Mouse (Mus musculus) kidney, embryonic 15.5 days (tissue): Measurements from ENCODE around the gene Slc39a11. TPM values are rescaled to one million over a fixed set of nuclear protein-coding genes. Genes with fewer than 3 reads are reported as not detected.

Source experiments
- ATAC-seq: fragments of 200-750 bp; cut with Nextera tagmentation; replicated peaks from 2 replicates; pipeline ENCODE4 v1.8.0; 2017; ENCODE audit warnings: moderate TSS enrichment; ENCODE audit not compliant: low FRiP score
- H3K27ac ChIP-seq: fragments of 300-500 bp; sonication (generic); 2 replicates; pipeline ENCODE4 v1.5.1; 2015; ENCODE audit warnings: mild to moderate bottlenecking, inconsistent platforms
- H3K27me3 ChIP-seq: fragments of 300-500 bp; sonication (generic); 2 replicates; pipeline ENCODE4 v1.6.1; 2015; ENCODE audit warnings: inconsistent platforms
- H3K36me3 ChIP-seq: fragments of 300-500 bp; sonication (generic); 2 replicates; pipeline ENCODE4 v1.6.1; 2015; ENCODE audit warnings: inconsistent platforms
- H3K4me1 ChIP-seq: fragments of 300-500 bp; sonication (generic); 2 replicates; pipeline ENCODE4 v1.6.1; 2015; ENCODE audit warnings: inconsistent platforms
- H3K4me2 ChIP-seq: fragments of 300-500 bp; sonication (generic); 2 replicates; pipeline ENCODE4 v1.6.1; 2015; ENCODE audit warnings: moderate library complexity, mild to moderate bottlenecking, inconsistent platforms
- H3K4me3 ChIP-seq: fragments of 300-500 bp; sonication (generic); replicated peaks from 2 replicates; pipeline ENCODE4 v1.5.1; 2015; ENCODE audit warnings: mild to moderate bottlenecking, inconsistent platforms
- H3K9ac ChIP-seq: fragments of 300-500 bp; sonication (generic); 2 replicates; pipeline ENCODE4 v1.6.1; 2015; ENCODE audit warnings: mild to moderate bottlenecking, inconsistent platforms
- H3K9me3 ChIP-seq: fragments of 300-500 bp; sonication (generic); replicated peaks from 2 replicates; pipeline ENCODE4 v1.6.1; 2016; ENCODE audit warnings: inconsistent platforms
- WGBS: fragments of 180-500 bp; shearing (Covaris S2); methylation state at CpG from one replicate; pipeline ENCODE4 v1.1.7; 2015; ENCODE audit warnings: mixed read lengths; 5-methylcytosine and 5-hydroxymethylcytosine counted together
- polyA plus RNA-seq: library from polyadenylated mRNA; unstranded; fragments of >200 nt; fragmentation: Nextera tagmentation; extraction: Ambion mirVana; gene quantifications from 2 replicates; pipeline ENCODE4 v1.2.1, GENCODE M21; 2015

Gene Slc39a11
- polyA plus RNA-seq, 1 experiment from 2014 or later, result 22.2 TPM

DNA sequence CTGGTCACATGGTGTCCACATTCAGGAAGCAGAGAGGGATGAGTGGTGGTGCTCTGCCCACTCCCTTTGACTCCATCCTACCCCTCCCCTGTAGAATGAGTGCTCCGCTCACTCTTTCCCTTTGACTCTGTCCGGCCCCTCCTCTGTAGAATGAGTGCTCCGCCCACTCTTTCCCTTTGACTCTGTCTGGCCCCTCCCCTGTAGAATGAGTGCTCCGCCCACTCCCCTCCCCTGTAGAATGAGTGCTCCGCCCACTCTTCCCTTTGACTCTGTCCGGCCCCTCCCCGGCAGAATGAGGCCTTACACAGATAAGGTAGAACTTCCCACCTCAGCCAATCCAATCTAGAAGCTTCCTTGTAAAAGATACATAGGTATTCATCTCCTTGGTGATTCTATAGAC is 137.7 kb downstream of the Slc39a11 start:
- Histone ChIP-seq H3K9me3 (no peaks in the 10 kb centered on the region), H3K27ac (no peak overlapping the region), H3K4me2 (no peak overlapping the region), H3K9ac (no peak overlapping the region), H3K36me3 (no peaks in the 10 kb centered on the region), H3K4me1 (peaks cover 9% of the 10 kb centered on the region), H3K4me3 (no peak overlapping the region), H3K27me3 (no peaks in the 10 kb centered on the region)
- WGBS, result 83% methylated on average over 7 of the region's 7 CpGs
- ATAC-seq, result 0 out of 2 replicates have a peak, but pooled peaks have one; percentile 31

- WGBS, result 77% methylated on average over 11 of the region's 11 CpGs
- H3K4me2 ChIP-seq, result no peak overlapping the region
- H3K4me1 ChIP-seq, result peaks cover 7% of the 10 kb centered on the region
- H3K9ac ChIP-seq, result no peak overlapping the region
- H3K36me3 ChIP-seq, result no peaks in the 10 kb centered on the region
- no peaks in the 10 kb centered on the region for H3K9me3 ChIP-seq
- no peak overlapping the region for H3K4me3 ChIP-seq
- peak; percentile 45; the same call in 1 of the 2 replicates for ATAC-seq
- H3K27ac ChIP-seq, result no peak overlapping the region
- H3K27me3 ChIP-seq, result no peaks in the 10 kb centered on the region
These were observed 138.8 kb downstream of the Slc39a11 start for GRCm38 (mm10) chr11:113510969-113511625.

DNA sequence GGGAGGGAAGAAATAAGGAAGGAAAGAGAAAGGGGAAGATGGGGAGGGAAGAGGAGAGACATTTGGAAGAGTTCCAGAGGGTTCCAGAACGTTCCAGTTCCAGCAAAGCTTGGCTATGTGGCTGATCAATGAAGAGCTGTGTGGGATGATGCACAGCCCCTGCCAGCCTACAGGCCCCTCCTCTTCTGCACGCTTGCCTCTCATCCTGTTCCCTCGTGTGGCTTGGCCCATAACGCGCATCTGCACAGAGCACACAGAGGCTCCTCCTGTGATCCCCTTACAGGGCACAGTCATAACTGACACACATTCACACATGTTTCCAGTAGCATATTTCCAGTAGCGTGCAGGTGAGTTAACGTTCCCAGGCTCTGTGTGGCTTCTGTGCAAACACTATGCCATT is 139.6 kb downstream of the Slc39a11 start:
- H3K9ac ChIP-seq, result no peak overlapping the region
- 70% methylated on average over 7 of the region's 7 CpGs for WGBS
- no peaks in the 10 kb centered on the region for H3K36me3 ChIP-seq
- H3K27ac ChIP-seq, result no peak overlapping the region
- ATAC-seq, result no peak
- no peaks in the 10 kb centered on the region for H3K27me3 ChIP-seq
- no peak overlapping the region for H3K4me2 ChIP-seq
- H3K4me1 ChIP-seq, result peaks cover 5% of the 10 kb centered on the region
- no peaks in the 10 kb centered on the region for H3K9me3 ChIP-seq
- no peak overlapping the region for H3K4me3 ChIP-seq

GRCm38 (mm10) chr11:113507716-113508480 is 142.0 kb downstream of the Slc39a11 start:
- Histone ChIP-seq H3K36me3 (no peaks in the 10 kb centered on the region), H3K9me3 (no peaks in the 10 kb centered on the region), H3K9ac (no peak overlapping the region), H3K4me3 (no peak overlapping the region), H3K27me3 (no peaks in the 10 kb centered on the region), H3K4me2 (no peak overlapping the region), H3K27ac (no peak overlapping the region), H3K4me1 (peaks cover 5% of the 10 kb centered on the region; the same call in 1 of the 2 replicates)
- WGBS, result 77% methylated on average over 11 of the region's 11 CpGs
- no peak for ATAC-seq

DNA sequence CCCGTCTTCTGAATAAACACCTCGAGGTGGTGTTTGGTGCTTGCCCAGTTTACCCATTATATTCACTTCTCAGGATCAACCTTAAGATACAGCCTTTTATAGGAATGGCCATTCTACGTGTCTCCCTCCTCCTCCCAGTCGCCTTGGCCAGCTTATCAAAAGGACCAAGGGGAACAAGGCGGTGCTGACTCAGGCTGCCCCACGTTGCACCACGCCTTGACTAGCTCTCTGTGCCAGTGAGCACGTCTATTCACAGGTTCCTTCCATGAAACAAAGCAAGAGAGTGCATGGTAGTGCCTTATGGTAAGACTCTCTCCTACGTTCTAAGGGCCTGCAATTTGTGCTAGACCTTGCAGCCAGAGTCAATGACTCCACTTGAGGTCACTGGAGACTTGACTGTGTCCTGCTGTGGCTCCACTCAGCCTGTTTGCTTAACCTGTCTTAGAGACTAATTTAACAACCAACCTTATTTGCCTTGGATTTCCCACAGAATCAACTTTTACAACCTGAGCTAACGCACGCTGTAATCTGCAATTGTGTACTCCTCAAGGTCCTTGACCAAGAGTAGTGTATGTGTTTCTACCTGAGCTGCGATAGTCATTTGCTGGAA is 144.2 kb downstream of the Slc39a11 start:
- ATAC-seq, result no peak
- no peak overlapping the region for H3K9ac ChIP-seq
- no peak overlapping the region for H3K4me3 ChIP-seq
- 91% methylated on average over 12 of the region's 12 CpGs for WGBS
- peaks cover 1% of the 10 kb centered on the region; the same call in 1 of the 2 replicates for H3K27me3 ChIP-seq
- no peaks in the 10 kb centered on the region for H3K9me3 ChIP-seq
- H3K4me1 ChIP-seq, result peaks cover 19% of the 10 kb centered on the region
- no peaks in the 10 kb centered on the region for H3K36me3 ChIP-seq
- H3K27ac ChIP-seq, result no peak overlapping the region
- no peak overlapping the region for H3K4me2 ChIP-seq

GRCm38 (mm10) chr11:113504459-113505062 is 145.3 kb downstream of the Slc39a11 start:
- Histone ChIP-seq H3K9me3 (no peaks in the 10 kb centered on the region), H3K4me2 (no peak overlapping the region), H3K4me1 (peaks cover 22% of the 10 kb centered on the region), H3K27me3 (peaks cover 3% of the 10 kb centered on the region; the same call in 1 of the 2 replicates), H3K9ac (no peak overlapping the region), H3K36me3 (no peaks in the 10 kb centered on the region), H3K4me3 (no peak overlapping the region), H3K27ac (no peak overlapping the region)
- no peak for ATAC-seq
- 58% methylated on average over 11 of the region's 11 CpGs for WGBS

DNA sequence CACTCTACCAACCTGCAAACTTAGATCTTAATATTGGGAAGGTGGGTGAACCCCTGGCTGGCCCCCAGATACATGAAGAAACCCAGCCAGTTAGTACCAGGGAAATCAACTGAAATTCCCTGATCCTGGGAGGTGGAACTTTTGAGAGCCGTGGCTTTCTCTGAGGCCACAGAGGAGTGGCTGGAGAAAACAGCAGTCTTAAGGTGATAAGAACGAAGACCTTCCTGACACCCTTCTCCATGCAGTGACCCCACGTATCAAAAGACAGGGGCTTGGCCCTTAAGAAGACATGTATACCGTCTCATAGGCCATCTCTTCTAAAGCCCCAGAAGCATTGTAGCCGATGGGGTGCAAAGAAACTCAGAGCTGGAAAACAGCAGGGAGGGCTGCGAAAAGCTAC is 146.9 kb downstream of the Slc39a11 start:
- peaks cover 3% of the 10 kb centered on the region; the same call in 1 of the 2 replicates for H3K27me3 ChIP-seq
- H3K9me3 ChIP-seq, result no peaks in the 10 kb centered on the region
- no peak overlapping the region for H3K9ac ChIP-seq
- H3K27ac ChIP-seq, result no peak overlapping the region
- H3K4me3 ChIP-seq, result no peak overlapping the region
- H3K36me3 ChIP-seq, result no peaks in the 10 kb centered on the region
- 83% methylated on average over 6 of the region's 6 CpGs for WGBS
- H3K4me2 ChIP-seq, result no peak overlapping the region
- ATAC-seq, result no peak
- peaks cover 22% of the 10 kb centered on the region for H3K4me1 ChIP-seq

GRCm38 (mm10) chr11:113500631-113501305 is 149.1 kb downstream of the Slc39a11 start:
- 78% methylated on average over 20 of the region's 20 CpGs for WGBS
- no peak overlapping the region for H3K4me3 ChIP-seq

GRCm38 (mm10) chr11:113498889-113499288 is 151.0 kb downstream of the Slc39a11 start:
- peaks cover 19% of the 10 kb centered on the region for H3K4me1 ChIP-seq
- 64% methylated on average over 9 of the region's 9 CpGs for WGBS

More at GRCm38 (mm10) chr11:113500631-113501305, 149.1 kb downstream of the Slc39a11 start:
- H3K4me1 ChIP-seq, result peaks cover 22% of the 10 kb centered on the region
- H3K27ac ChIP-seq, result no peak overlapping the region
- H3K9ac ChIP-seq, result no peak overlapping the region
- ATAC-seq, result no peak
- no peak overlapping the region for H3K4me2 ChIP-seq
- no peaks in the 10 kb centered on the region for H3K36me3 ChIP-seq
- H3K27me3 ChIP-seq, result peaks cover 3% of the 10 kb centered on the region; the same call in 1 of the 2 replicates
- H3K9me3 ChIP-seq, result no peaks in the 10 kb centered on the region

GRCm38 (mm10) chr11:113494021-113494546 is 155.8 kb downstream of the Slc39a11 start:
- no peak for ATAC-seq
- H3K9ac ChIP-seq, result no peak overlapping the region
- no peak overlapping the region for H3K4me3 ChIP-seq
- no peaks in the 10 kb centered on the region for H3K9me3 ChIP-seq
- 0 out of 2 replicates have a peak, but pooled peaks cover 4% of the 10 kb centered on the region for H3K4me1 ChIP-seq
- H3K4me2 ChIP-seq, result no peak overlapping the region
- H3K27ac ChIP-seq, result no peak overlapping the region
- 86% methylated on average over 12 of the region's 12 CpGs for WGBS
- H3K27me3 ChIP-seq, result no peaks in the 10 kb centered on the region
- H3K36me3 ChIP-seq, result no peaks in the 10 kb centered on the region

More at GRCm38 (mm10) chr11:113498889-113499288, 151.0 kb downstream of the Slc39a11 start:
- H3K4me3 ChIP-seq, result no peak overlapping the region
- no peaks in the 10 kb centered on the region for H3K9me3 ChIP-seq
- no peak for ATAC-seq
- no peak overlapping the region for H3K27ac ChIP-seq
- H3K9ac ChIP-seq, result no peak overlapping the region
- H3K36me3 ChIP-seq, result no peaks in the 10 kb centered on the region
- no peak overlapping the region for H3K4me2 ChIP-seq
- peaks cover 3% of the 10 kb centered on the region; the same call in 1 of the 2 replicates for H3K27me3 ChIP-seq
